Mouse (Mus musculus): Measurements from ENCODE around the gene Snap25. TPM values are rescaled to one million over a fixed set of nuclear protein-coding genes. Genes with fewer than 3 reads are reported as not detected.

Gene Snap25
- polyA plus RNA-seq, 1 experiment from 2014 or later = 134 TPM

- H3K4me1 ChIP-seq (replicated peaks) = peaks cover 22% of the 10 kb centered on the region
- H3K4me2 ChIP-seq = no peak overlapping the region
- no peaks in the 10 kb centered on the region for H3K9me3 ChIP-seq
- no peak overlapping the region for H3K27ac ChIP-seq
- no peaks in the 10 kb centered on the region for H3K36me3 ChIP-seq
- ATAC-seq (ENCODE audit: low FRiP score) = no peak
- H3K27me3 ChIP-seq = 0 out of 2 replicates have a peak, but pooled peaks cover 5% of the 10 kb centered on the region
- H3K4me3 ChIP-seq = no peak overlapping the region
- WGBS = 70% methylated on average over 11 of the region's 11 CpGs
- no peak overlapping the region for H3K9ac ChIP-seq
Measured at GRCm38 (mm10) chr2:136682146-136682860, 30.9 kb upstream of the Snap25 start.

- Histone ChIP-seq H3K4me1 (replicated peaks) (no peaks in the 10 kb centered on the region), H3K9me3 (no peaks in the 10 kb centered on the region), H3K27ac (no peak overlapping the region), H3K36me3 (no peaks in the 10 kb centered on the region), H3K27me3 (0 out of 2 replicates have a peak, but pooled peaks cover 5% of the 10 kb centered on the region), H3K9ac (no peak overlapping the region), H3K4me3 (no peak overlapping the region), H3K4me2 (no peak overlapping the region)
- 57% methylated on average over 3 of the region's 3 CpGs for WGBS
- ATAC-seq (ENCODE audit: low FRiP score) = no peak
Measured at GRCm38 (mm10) chr2:136686195-136686594, 27.1 kb upstream of the Snap25 start.

DNA sequence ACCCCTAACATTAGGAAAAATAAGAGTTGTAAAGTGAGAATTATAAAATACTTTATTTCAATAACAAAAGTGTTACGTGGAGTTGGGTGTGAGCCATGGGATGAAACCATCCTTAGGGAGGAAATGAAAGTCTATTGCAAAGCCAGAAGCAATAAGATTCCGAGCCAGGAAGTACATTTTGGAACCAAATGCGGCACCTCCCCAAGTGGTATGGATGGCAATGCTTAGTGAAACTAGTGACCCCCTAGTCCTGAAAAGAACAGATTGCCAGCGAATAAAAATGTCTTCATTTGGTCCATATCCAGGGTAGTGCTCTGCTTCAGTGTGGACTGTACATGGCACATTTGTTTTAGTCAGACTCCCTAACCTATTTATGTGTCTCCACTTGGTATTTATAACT lies 25.9 kb upstream of the Snap25 start:
- no peak overlapping the region for H3K4me2 ChIP-seq
- H3K36me3 ChIP-seq = no peaks in the 10 kb centered on the region
- no peaks in the 10 kb centered on the region for H3K4me1 ChIP-seq (replicated peaks)
- 0 out of 2 replicates have a peak, but pooled peaks cover 5% of the 10 kb centered on the region for H3K27me3 ChIP-seq
- H3K9ac ChIP-seq = no peak overlapping the region
- H3K4me3 ChIP-seq = no peak overlapping the region
- no peak for ATAC-seq (ENCODE audit: low FRiP score)
- no peaks in the 10 kb centered on the region for H3K9me3 ChIP-seq
- 89% methylated on average over 4 of the region's 4 CpGs for WGBS
- H3K27ac ChIP-seq = no peak overlapping the region

GRCm38 (mm10) chr2:136689476-136689875 lies 23.8 kb upstream of the Snap25 start:
- WGBS = 82% methylated on average over 4 of the region's 4 CpGs
- Histone ChIP-seq H3K9me3 (no peaks in the 10 kb centered on the region), H3K36me3 (no peaks in the 10 kb centered on the region), H3K4me2 (no peak overlapping the region), H3K27me3 (no peaks in the 10 kb centered on the region), H3K4me1 (replicated peaks) (no peaks in the 10 kb centered on the region), H3K27ac (no peak overlapping the region), H3K4me3 (no peak overlapping the region), H3K9ac (no peak overlapping the region)
- no peak for ATAC-seq (ENCODE audit: low FRiP score)

DNA sequence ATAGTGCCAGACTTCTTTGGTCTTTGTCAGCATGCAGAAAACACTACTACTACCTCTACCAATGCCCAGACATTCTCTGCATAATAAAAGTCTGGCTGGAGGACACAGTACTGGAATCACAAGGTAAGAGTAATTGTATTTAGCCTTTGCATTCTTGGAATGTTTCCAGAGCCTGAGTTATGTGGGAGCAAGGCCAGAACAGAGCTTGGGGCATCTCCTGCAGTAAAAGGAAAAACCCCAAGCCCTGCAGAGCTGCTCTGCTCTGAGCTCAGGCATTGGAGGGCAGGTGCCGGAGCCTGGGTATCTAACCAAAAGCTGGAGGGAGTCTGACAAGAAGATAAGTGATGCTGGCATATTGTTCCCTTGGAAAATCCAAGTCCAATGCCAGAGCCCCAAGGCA lies 21.6 kb upstream of the Snap25 start:
- Histone ChIP-seq H3K9ac (no peak overlapping the region), H3K4me2 (no peak overlapping the region), H3K9me3 (no peaks in the 10 kb centered on the region), H3K27me3 (no peaks in the 10 kb centered on the region), H3K36me3 (no peaks in the 10 kb centered on the region), H3K4me3 (no peak overlapping the region), H3K27ac (no peak overlapping the region), H3K4me1 (replicated peaks) (no peaks in the 10 kb centered on the region)
- no peak for ATAC-seq (ENCODE audit: low FRiP score)
- WGBS = 82% methylated on average over 1 of the region's 1 CpGs

- ATAC-seq (ENCODE audit: low FRiP score) = no peak
- Histone ChIP-seq H3K9me3 (no peaks in the 10 kb centered on the region), H3K36me3 (no peaks in the 10 kb centered on the region), H3K4me3 (no peak overlapping the region), H3K4me2 (no peak overlapping the region), H3K27ac (no peak overlapping the region), H3K4me1 (replicated peaks) (no peaks in the 10 kb centered on the region), H3K27me3 (no peaks in the 10 kb centered on the region), H3K9ac (no peak overlapping the region)
- WGBS = 87% methylated on average over 3 of the region's 3 CpGs
Measured at GRCm38 (mm10) chr2:136699429-136700227, 13.6 kb upstream of the Snap25 start.

GRCm38 (mm10) chr2:136703376-136703775 lies 9.9 kb upstream of the Snap25 start:
- no peaks in the 10 kb centered on the region for H3K36me3 ChIP-seq
- 0 out of 2 replicates have a peak, but pooled peaks cover 5% of the 10 kb centered on the region for H3K9me3 ChIP-seq
- H3K27me3 ChIP-seq = no peaks in the 10 kb centered on the region
- no peak for ATAC-seq (ENCODE audit: low FRiP score)
- 78% methylated on average over 2 of the region's 2 CpGs for WGBS
- no peak overlapping the region for H3K27ac ChIP-seq
- H3K9ac ChIP-seq = no peak overlapping the region
- no peak overlapping the region for H3K4me3 ChIP-seq
- no peaks in the 10 kb centered on the region for H3K4me1 ChIP-seq (replicated peaks)
- H3K4me2 ChIP-seq = no peak overlapping the region

GRCm38 (mm10) chr2:136711155-136711554 lies 2.1 kb upstream of the Snap25 start:
- H3K27me3 ChIP-seq = no peaks in the 10 kb centered on the region
- no peak overlapping the region for H3K27ac ChIP-seq
- no peak overlapping the region; the same call in 1 of the 2 replicates for H3K4me2 ChIP-seq
- 29% methylated on average over 3 of the region's 3 CpGs for WGBS
- no peak overlapping the region for H3K4me3 ChIP-seq
- peaks cover 24% of the 10 kb centered on the region for H3K4me1 ChIP-seq (replicated peaks)
- H3K9me3 ChIP-seq = 0 out of 2 replicates have a peak, but pooled peaks cover 5% of the 10 kb centered on the region
- no peak for ATAC-seq (ENCODE audit: low FRiP score)
- H3K36me3 ChIP-seq = no peaks in the 10 kb centered on the region
- no peak overlapping the region for H3K9ac ChIP-seq

DNA sequence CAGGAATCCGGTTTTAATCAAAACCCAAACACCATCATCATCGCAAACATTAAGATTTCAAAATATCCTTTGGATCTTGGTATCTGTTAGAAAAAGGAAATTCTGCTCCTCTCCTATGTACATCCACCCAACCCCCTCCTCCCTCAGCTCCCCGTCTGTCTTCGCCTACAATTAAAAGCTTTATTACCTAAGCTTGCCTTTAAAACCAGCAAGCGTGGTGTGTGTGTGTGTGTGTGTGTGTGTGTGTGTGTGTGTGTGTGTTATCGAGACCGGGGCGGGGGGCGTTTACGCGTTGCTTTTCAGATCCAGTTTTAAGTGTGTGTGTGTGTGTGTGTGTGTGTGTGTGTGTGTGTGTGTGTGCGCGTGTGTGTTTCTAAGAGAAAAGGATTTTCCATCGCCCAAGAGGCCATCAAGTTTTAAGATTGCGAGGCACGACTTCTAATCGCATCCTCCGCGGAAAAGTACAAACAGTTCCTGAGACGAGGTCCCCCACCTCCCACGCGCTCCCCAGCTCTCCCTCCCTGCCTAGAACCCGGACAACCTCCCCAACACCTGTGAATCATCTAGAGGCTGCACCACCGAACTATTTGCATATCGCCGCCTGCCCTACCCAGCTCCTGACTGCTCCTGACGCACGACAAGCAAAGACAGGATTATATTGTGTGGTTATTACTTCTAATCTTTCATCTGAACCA lies 1.4 kb upstream of the Snap25 start:
- Histone ChIP-seq H3K27me3 (no peaks in the 10 kb centered on the region), H3K27ac (peak overlapping the region; percentile 95), H3K9me3 (no peaks in the 10 kb centered on the region), H3K4me1 (replicated peaks) (peaks cover 27% of the 10 kb centered on the region), H3K9ac (peak overlapping the region; percentile 80), H3K4me3 (peak overlapping the region; percentile 59), H3K4me2 (peak overlapping the region; percentile 60), H3K36me3 (no peaks in the 10 kb centered on the region)
- WGBS = 4% methylated on average over 28 of the region's 28 CpGs
- peak; percentile 44; the same call in 1 of the 2 replicates for ATAC-seq (ENCODE audit: low FRiP score)

DNA sequence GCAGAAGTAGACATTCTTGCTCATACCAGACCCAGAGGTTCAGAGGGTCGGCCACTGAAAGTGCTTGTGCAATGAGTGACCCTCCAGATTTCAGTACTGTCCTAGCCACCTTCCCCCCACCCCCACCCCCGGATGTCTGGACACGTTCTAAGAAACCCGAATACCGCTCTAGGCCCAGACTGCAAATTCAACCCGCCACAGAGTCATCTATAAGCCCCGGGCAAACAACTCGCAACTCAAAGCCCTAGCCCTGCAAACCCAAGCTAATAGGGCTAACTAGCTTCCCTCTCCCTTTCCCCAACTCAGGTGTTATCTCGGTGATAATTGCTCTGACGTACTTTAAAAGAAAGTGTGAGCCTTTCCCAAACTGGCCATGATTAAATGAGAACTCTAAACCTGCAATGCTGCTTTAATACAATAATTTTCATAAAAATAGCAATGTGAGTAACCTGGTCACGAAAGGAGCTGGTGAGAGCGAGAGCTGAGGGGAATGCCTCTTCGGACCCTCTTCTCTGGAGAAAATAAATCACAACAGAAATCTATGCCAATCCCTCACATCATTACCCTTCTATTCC lies 725 bp upstream of the Snap25 start:
- H3K9ac ChIP-seq = peak overlapping the region; percentile 80
- peak overlapping the region; percentile 95 for H3K27ac ChIP-seq
- no peaks in the 10 kb centered on the region for H3K27me3 ChIP-seq
- 1% methylated on average over 13 of the region's 13 CpGs for WGBS
- H3K4me2 ChIP-seq = peak overlapping the region; percentile 60
- ATAC-seq (ENCODE audit: low FRiP score) = no peak; the same call in none of the 2 replicates
- H3K4me3 ChIP-seq = peak overlapping the region; percentile 59
- peaks cover 31% of the 10 kb centered on the region for H3K4me1 ChIP-seq (replicated peaks)
- no peaks in the 10 kb centered on the region for H3K36me3 ChIP-seq
- H3K9me3 ChIP-seq = no peaks in the 10 kb centered on the region

DNA sequence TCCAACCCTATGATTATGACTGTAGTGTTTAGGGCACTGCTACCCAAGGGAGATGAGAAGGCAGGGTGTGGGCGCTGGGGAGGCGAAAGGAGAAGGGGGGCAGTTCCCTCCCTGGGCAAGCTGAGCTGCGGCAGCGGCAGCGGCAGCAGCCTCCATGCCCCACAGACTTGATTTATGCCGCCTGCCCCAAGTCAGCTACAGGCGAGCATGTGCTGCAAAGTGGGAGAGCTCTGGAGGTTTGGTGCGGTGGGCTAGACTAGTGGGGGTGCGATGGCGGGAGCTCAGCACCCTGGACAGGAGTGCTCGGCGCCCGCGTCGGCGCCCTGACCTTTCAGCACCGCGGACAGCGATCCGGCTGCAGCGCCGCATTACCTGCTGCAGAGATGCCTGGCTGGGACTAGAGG lies 757 bp downstream of the Snap25 start:
- peak; percentile 74 for ATAC-seq (ENCODE audit: low FRiP score)
- Histone ChIP-seq H3K36me3 (no peaks in the 10 kb centered on the region), H3K9ac (peak overlapping the region; percentile 80), H3K4me3 (peak overlapping the region; percentile 59), H3K9me3 (no peaks in the 10 kb centered on the region), H3K4me2 (peak overlapping the region; percentile 60), H3K27ac (peak overlapping the region; percentile 95), H3K27me3 (no peaks in the 10 kb centered on the region), H3K4me1 (replicated peaks) (peaks cover 42% of the 10 kb centered on the region)
- WGBS = under 1% methylated on average over 22 of the region's 22 CpGs

DNA sequence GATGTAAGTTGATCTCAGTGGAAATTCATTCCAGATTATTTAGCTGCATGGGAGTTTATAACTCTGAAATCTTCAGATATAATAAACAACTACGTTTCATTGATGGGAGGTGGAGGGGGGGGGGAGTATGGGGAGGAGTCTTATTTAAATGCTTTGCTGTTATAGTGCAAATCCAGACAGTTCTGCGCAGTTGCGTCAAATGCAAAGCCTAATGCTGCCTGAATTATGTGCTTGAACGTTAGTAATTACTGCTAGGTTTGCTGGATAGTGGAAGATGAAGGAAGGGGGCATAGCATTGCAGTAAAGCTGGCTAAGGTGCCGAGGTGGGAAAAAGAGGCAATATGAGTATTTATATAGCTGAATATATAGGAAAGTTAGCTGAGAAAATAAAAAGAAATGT lies 2.3 kb downstream of the Snap25 start:
- no peaks in the 10 kb centered on the region for H3K9me3 ChIP-seq
- no peak overlapping the region for H3K27ac ChIP-seq
- H3K4me1 ChIP-seq (replicated peaks) = peaks cover 42% of the 10 kb centered on the region
- H3K4me3 ChIP-seq = peak overlapping the region; percentile 32
- peak overlapping the region; percentile 60 for H3K4me2 ChIP-seq
- WGBS = 47% methylated on average over 5 of the region's 5 CpGs
- H3K36me3 ChIP-seq = no peaks in the 10 kb centered on the region
- no peak for ATAC-seq (ENCODE audit: low FRiP score)
- no peaks in the 10 kb centered on the region for H3K27me3 ChIP-seq
- peak overlapping the region; percentile 49; the same call in 1 of the 2 replicates for H3K9ac ChIP-seq
